Mouse (Mus musculus) lung, postnatal 4 days (tissue): ENCODE data around the gene Serpinb6a.

ENCODE experiments used
- DNase-seq, 2 experiments: peaks; one replicate each; pipeline ENCODE4 v3.0.0; 2021

Serpinb6a gene

DNA sequence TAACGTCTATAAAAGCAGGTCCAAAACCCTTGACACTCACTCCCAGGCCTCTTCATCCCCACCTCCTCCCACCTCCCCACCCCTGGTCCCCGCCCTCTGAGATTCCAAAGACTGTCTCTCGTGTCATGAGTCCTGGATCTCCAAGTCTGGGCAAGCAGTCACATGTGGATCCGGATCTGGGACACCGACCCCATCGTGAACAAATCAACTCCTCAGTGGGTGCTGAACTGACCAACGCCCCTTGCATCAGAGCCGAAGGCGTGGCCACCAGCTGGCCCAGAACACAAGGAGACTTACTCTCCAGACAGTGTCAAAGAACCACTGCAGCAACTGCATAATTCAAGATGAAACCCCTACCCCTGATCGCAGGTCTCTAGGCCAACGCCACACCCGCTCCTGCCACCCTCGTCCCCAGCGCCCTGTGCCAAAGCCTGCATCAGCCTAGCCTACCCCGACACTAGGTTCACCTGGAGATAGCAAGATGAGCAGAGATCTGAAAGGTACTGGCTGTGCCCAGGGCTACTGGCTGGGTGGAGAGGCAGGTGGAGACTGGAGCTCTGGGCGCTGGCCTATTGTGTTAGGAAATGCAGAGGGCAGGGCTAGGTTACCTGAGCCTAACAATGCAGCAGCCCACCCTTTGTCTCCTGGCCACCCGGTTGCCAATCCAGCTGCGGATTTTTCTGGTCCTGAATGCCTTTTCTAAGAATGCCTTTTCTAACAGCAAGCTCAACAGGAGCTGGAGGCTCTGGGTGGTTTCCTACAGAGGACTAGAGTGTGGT, 97.2 kb downstream of the Serpinb6a start, which contains the start of gene Serpinb6c:
Gene Serpinb6c, minus strand, starts transcription at position 533 of the 779 bp plus-strand sequence.
- DNase-seq: no peak

DNA sequence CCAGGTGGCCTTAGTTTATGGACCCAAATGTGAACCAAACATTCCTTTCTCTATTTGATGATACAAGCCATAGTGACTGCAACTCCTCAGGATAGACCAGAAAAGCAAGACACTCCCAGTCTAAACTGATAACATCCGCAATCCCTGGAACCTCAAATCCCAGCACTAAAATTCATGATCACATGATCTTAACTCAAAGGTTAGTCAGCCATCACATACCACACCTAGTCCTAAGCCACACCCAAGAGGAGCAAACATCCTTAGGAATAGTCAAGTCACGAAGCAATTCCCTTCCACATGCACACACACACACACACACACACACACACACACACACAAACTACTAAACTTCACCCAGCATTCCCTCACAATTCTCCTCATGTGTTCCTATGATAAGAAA, 99.3 kb downstream of the Serpinb6a start:
- no peak for DNase-seq

DNA sequence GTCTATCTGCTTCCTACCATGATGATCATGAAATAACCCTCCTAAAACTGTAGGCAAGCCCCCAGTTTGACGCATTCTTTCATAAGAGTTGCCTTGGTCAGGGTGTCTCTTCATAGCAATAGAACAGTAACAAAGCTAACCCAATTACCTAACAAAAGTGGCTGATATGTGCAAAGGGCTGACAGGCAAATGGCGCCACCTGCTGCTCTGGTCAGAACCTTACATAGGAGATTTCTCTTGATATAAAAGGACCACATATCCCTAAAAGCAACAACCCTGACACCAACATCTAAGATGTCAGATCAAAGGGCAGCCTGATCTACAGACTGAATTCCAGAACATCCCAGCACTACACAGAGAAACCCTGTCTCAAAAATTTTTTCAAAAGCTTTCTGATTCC, 108.4 kb downstream of the Serpinb6a start:
- peak in 1 of 2 experiments; percentile 26 for DNase-seq
